Mouse (Mus musculus) limb, embryonic 14.5 days (tissue): ENCODE measurements around the gene Trpc4. TPM values are rescaled to one million over a fixed set of nuclear protein-coding genes. Genes with fewer than 3 reads are reported as not detected.

ENCODE experiments used
- ATAC-seq: fragments of 200-750 bp; cut with Nextera tagmentation; 2 replicates; pipeline ENCODE4 v1.8.0; 2017; ENCODE audit warnings: low read depth, moderate number of reproducible peaks, moderate TSS enrichment; ENCODE audit not compliant: low FRiP score
- DNase-seq: peaks from one replicate; pipeline ENCODE4 v3.0.0-alpha.2; 2015; ENCODE audit warnings: low spot score
- H3K27ac ChIP-seq: fragments of 300-500 bp; sonication (generic); replicated peaks from 2 replicates; pipeline ENCODE4 v1.5.1; 2014; ENCODE audit warnings: low read depth, mild to moderate bottlenecking, low read length, moderate library complexity, mixed read lengths
- H3K27me3 ChIP-seq: fragments of 300-500 bp; sonication (generic); 2 replicates; pipeline ENCODE4 v1.6.1; 2014; ENCODE audit warnings: low read length, mixed read lengths; ENCODE audit not compliant: control insufficient read depth, insufficient read depth
- H3K36me3 ChIP-seq: fragments of 300-500 bp; sonication (generic); 2 replicates; pipeline ENCODE4 v1.6.1; 2014; ENCODE audit warnings: mild to moderate bottlenecking, low read length, moderate library complexity, mixed read lengths; ENCODE audit not compliant: control insufficient read depth, insufficient read depth
- H3K4me1 ChIP-seq: fragments of 300-500 bp; sonication (generic); 2 replicates; pipeline ENCODE4 v1.6.1; 2014; ENCODE audit warnings: antibody characterized with exemption, low read length, mixed read lengths; ENCODE audit not compliant: control insufficient read depth, insufficient read depth
- H3K4me2 ChIP-seq: fragments of 300-500 bp; sonication (generic); replicated peaks from 2 replicates; pipeline ENCODE4 v1.6.1; 2014; ENCODE audit warnings: low read depth, mild to moderate bottlenecking, low read length, moderate library complexity; ENCODE audit not compliant: severe bottlenecking
- H3K4me3 ChIP-seq: fragments of 300-500 bp; sonication (generic); replicated peaks from 2 replicates; pipeline ENCODE4 v1.5.1; 2014; ENCODE audit warnings: low read length
- H3K9ac ChIP-seq: fragments of 300-500 bp; sonication (generic); 2 replicates; pipeline ENCODE4 v1.6.1; 2014; ENCODE audit warnings: mild to moderate bottlenecking, low read depth, low read length, moderate library complexity; ENCODE audit not compliant: severe bottlenecking
- H3K9me3 ChIP-seq: fragments of 300-500 bp; sonication (generic); 2 replicates; pipeline ENCODE4 v1.6.1; 2016; ENCODE audit warnings: low read length; ENCODE audit not compliant: control insufficient read depth
- POLR2A ChIP-seq: fragments of 200-500 bp; IDR thresholded peaks from 2 replicates; pipeline ENCODE4 v1.8.0; 2012; ENCODE audit warnings: inconsistent platforms, mild to moderate bottlenecking, moderate library complexity, borderline replicate concordance; ENCODE audit not compliant: insufficient read depth, insufficient read length; ENCODE audit errors: extremely low read depth
- WGBS: fragments of 180-500 bp; shearing (Covaris S2); extraction: QIAGEN DNeasy Blood & Tissue Kit; methylation state at CpG from one replicate; pipeline ENCODE4 v1.1.7; 2014; 5-methylcytosine and 5-hydroxymethylcytosine counted together
- polyA plus RNA-seq, 2 experiments: library from polyadenylated mRNA; depleted of rRNA in 1 of 2; stranded (reverse) in 1 of 2; unstranded in 1 of 2; fragments of >200 nt; fragmentation: Nextera tagmentation in 1 of 2; extraction: Ambion mirVana in 1 of 2; gene quantifications; 2 replicates each; pipeline versions ENCODE4 v1.2.1 to v1.2.3; 2012 to 2014

Gene Trpc4
- polyA plus RNA-seq, 2 experiments = 0.97 to 1.7 TPM

- H3K36me3 ChIP-seq = no peaks in the 10 kb centered on the region
- no peak overlapping the region for H3K27ac ChIP-seq
- ATAC-seq (no peak), DNase-seq (peak; percentile 59)
- no peaks in the 10 kb centered on the region for H3K9me3 ChIP-seq
- TF ChIP-seq POLR2A = no peak
- no peak overlapping the region for H3K4me3 ChIP-seq
- H3K9ac ChIP-seq = no peak overlapping the region
- H3K4me1 ChIP-seq = peaks cover 5% of the 10 kb centered on the region
- no peak overlapping the region for H3K4me2 ChIP-seq
- H3K27me3 ChIP-seq = no peaks in the 10 kb centered on the region
- 27% methylated on average over 9 of the region's 9 CpGs for WGBS
Measured at GRCm38 (mm10) chr3:54352891-54353652, 197.2 kb downstream of the Trpc4 start.

GRCm38 (mm10) chr3:54357561-54357960 is 201.7 kb downstream of the Trpc4 start:
- Histone ChIP-seq H3K4me1 (peaks cover 24% of the 10 kb centered on the region), H3K27ac (no peak overlapping the region), H3K4me3 (no peak overlapping the region), H3K9ac (no peak overlapping the region), H3K27me3 (no peaks in the 10 kb centered on the region), H3K4me2 (no peak overlapping the region), H3K9me3 (no peaks in the 10 kb centered on the region), H3K36me3 (no peaks in the 10 kb centered on the region)
- DNase-seq = peak; percentile 51
- no peak for TF ChIP-seq POLR2A
- no peak for ATAC-seq
- WGBS = 72% methylated on average over 3 of the region's 3 CpGs

- DNase-seq = peak; percentile 62
- Histone ChIP-seq H3K27me3 (no peaks in the 10 kb centered on the region), H3K36me3 (no peaks in the 10 kb centered on the region), H3K4me3 (no peak overlapping the region), H3K4me1 (peaks cover 24% of the 10 kb centered on the region), H3K4me2 (peak overlapping the region; percentile 31; the same call in 1 of the 2 replicates), H3K9me3 (no peaks in the 10 kb centered on the region), H3K9ac (no peak overlapping the region), H3K27ac (peak overlapping the region; percentile 0; the same call in 1 of the 2 replicates)
- WGBS = 17% methylated on average over 15 of the region's 15 CpGs
- TF ChIP-seq POLR2A = no peak
- ATAC-seq = peak; percentile 45
Measured at GRCm38 (mm10) chr3:54358463-54359189, 202.8 kb downstream of the Trpc4 start.

- Histone ChIP-seq H3K4me2 (peak within 1 kb of the TSS; percentile 46), H3K4me1 (peaks cover 24% of the 10 kb centered on the region), H3K9me3 (no peaks in the 10 kb centered on the region), H3K36me3 (0 out of 2 replicates have a peak, but pooled peaks cover 6% of the 10 kb centered on the region), H3K4me3 (peak within 1 kb of the TSS; percentile 32), H3K27ac (peak within 1 kb of the TSS; percentile 63), H3K27me3 (no peaks in the 10 kb centered on the region), H3K9ac (peak within 1 kb of the TSS; percentile 41)
- DNase-seq (peak; percentile 78), ATAC-seq (peak; percentile 84)
- 31% methylated on average over 6 of the region's 6 CpGs for WGBS
- no peak; the same call in 1 of the 2 replicates for TF ChIP-seq POLR2A
Measured at GRCm38 (mm10) chr3:54360897-54361296, 205.1 kb downstream of the Trpc4 start, which contains the start of gene Postn. Gene Postn, plus strand, starts transcription at chr3:54361109.

- peaks cover 24% of the 10 kb centered on the region for H3K4me1 ChIP-seq
- peak overlapping the region; percentile 41; the same call in 1 of the 2 replicates for H3K9ac ChIP-seq
- ATAC-seq (no peak), DNase-seq (peak; percentile 83)
- H3K4me3 ChIP-seq = peak overlapping the region; percentile 28
- TF ChIP-seq POLR2A = no peak
- H3K9me3 ChIP-seq = no peaks in the 10 kb centered on the region
- no peaks in the 10 kb centered on the region for H3K27me3 ChIP-seq
- H3K27ac ChIP-seq = peak overlapping the region; percentile 63; the same call in 1 of the 2 replicates
- 0 out of 2 replicates have a peak, but pooled peaks cover 9% of the 10 kb centered on the region for H3K36me3 ChIP-seq
- H3K4me2 ChIP-seq = peak overlapping the region; percentile 42
Measured at GRCm38 (mm10) chr3:54361656-54362055, 205.8 kb downstream of the Trpc4 start.

Other genes with a start within 250 kb of the Trpc4 start
- gene Postn, start 205.1 kb downstream of the Trpc4 start, polyA plus RNA-seq (2012; rRNA removed) = 464 and 693 TPM in 2 replicates
- gene Postn, start 205.1 kb downstream of the Trpc4 start, polyA plus RNA-seq (2014; fragmentation: Nextera tagmentation; extraction: Ambion mirVana) = 478 and 553 TPM in 2 replicates